Mouse (Mus musculus): ENCODE results near the gene Tstd1.

DNA sequence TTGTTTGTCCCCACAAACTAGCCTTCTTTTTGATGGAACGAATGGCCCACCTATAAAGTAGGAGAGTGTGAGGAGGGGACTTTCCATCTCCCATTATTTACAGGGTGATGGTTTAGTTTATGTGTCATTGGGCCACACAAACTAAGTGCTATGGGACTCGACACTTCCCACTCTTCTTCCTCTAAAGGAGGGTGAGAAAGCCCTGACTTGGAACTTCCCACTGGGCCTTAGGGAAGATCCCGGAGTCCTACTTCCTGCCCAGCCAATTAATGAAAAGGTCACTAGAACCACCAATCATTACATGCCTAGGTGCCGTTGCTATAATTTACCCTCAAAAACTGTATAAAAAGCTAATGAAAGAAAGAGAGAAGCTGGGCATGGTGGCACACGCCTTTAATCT is 13.5 kb downstream of the Tstd1 start:
- no peak for TF ChIP-seq CTCF (IDR thresholded peaks at IDR 0.05)
- no peak for TF ChIP-seq POLR2A (IDR thresholded peaks at IDR 0.05; ENCODE audit: insufficient read depth, low read depth, low read length)
